Mouse (Mus musculus) small intestine, adult 2 months (tissue): ENCODE results near the gene Tmem59.

ENCODE experiments used
- CTCF ChIP-seq: fragments of 200-500 bp; IDR thresholded peaks from 2 replicates; pipeline ENCODE4 v1.5.1; 2012; ENCODE audit warnings: low read depth, mild to moderate bottlenecking, control low read depth, inconsistent platforms, low read length, moderate library complexity, mixed read lengths; ENCODE audit not compliant: insufficient replicate concordance, insufficient read length; ENCODE audit errors: extremely low read depth
- POLR2A ChIP-seq: fragments of 200-500 bp; IDR thresholded peaks from 2 replicates; pipeline ENCODE4 v1.6.1; 2012; ENCODE audit warnings: low read depth, mild to moderate bottlenecking, control low read depth, inconsistent platforms, low read length, moderate library complexity

- TF ChIP-seq POLR2A (no peak), CTCF (no peak)
Measured at GRCm38 (mm10) chr4:107207016-107207415, 28.8 kb downstream of the Tmem59 start.
